Mouse (Mus musculus): ENCODE results near the gene Rora. TPM values are rescaled to one million over a fixed set of nuclear protein-coding genes. Genes with fewer than 3 reads are reported as not detected.
"Not testable (repeated sequence)": the region's sequence is repeated elsewhere in the genome, so short reads cannot be mapped to it uniquely, and the experiment has no call there.

Gene Rora
- polyA plus RNA-seq, 1 experiment = 0.06 TPM

- TF ChIP-seq CTCF (IDR thresholded peaks at IDR 0.05; ENCODE audit: control insufficient read depth, insufficient read depth, insufficient read length) = no peak
- no peak for TF ChIP-seq USF1 (IDR thresholded peaks at IDR 0.05; ENCODE audit: low read depth)
- Histone ChIP-seq H3ac (ENCODE audit: control insufficient read depth, insufficient read length, low read depth) (no peak overlapping the region), H3K4me3 (ENCODE audit: insufficient read depth, poor library complexity, severe bottlenecking) (no peak overlapping the region), H3K79me2 (ENCODE audit: control insufficient read depth, insufficient read depth) (no peaks in the 10 kb centered on the region), H3K27me3 (ENCODE audit: control insufficient read depth, insufficient read depth, insufficient read length) (no peaks in the 10 kb centered on the region), H3K79me3 (ENCODE audit: low read depth) (no peaks in the 10 kb centered on the region), H3K36me3 (ENCODE audit: control insufficient read depth, insufficient read depth) (no peaks in the 10 kb centered on the region)
Observed at GRCm38 (mm10) chr9:69084720-69085661, 431.4 kb downstream of the Rora start.

- no peak for TF ChIP-seq MYOD1 (IDR thresholded peaks at IDR 0.05; ENCODE audit: control insufficient read depth, insufficient read length, low read depth)
- no peak for TF ChIP-seq MAX (IDR thresholded peaks at IDR 0.05)
- no peak for TF ChIP-seq MYOG (IDR thresholded peaks at IDR 0.05; ENCODE audit: control insufficient read depth, extremely low read depth, insufficient read length)
- no peak for TF ChIP-seq CTCF (IDR thresholded peaks at IDR 0.05; ENCODE audit: control insufficient read depth, insufficient read depth, insufficient read length)
- TF ChIP-seq USF1 (IDR thresholded peaks at IDR 0.05; ENCODE audit: low read depth) = no peak
- TF ChIP-seq FOSL1 (IDR thresholded peaks at IDR 0.05; ENCODE audit: insufficient read depth, low read length, poor library complexity, severe bottlenecking) = no peak
- no peak for TF ChIP-seq CEBPB (IDR thresholded peaks at IDR 0.05; ENCODE audit: low read depth)
- Histone ChIP-seq H3K27me3 (ENCODE audit: control insufficient read depth, insufficient read depth, insufficient read length) (peaks cover 5% of the 10 kb centered on the region), H3K79me2 (ENCODE audit: control insufficient read depth, insufficient read depth) (no peaks in the 10 kb centered on the region), H3K4me3 (ENCODE audit: insufficient read depth, poor library complexity, severe bottlenecking) (no peak overlapping the region), H3ac (ENCODE audit: control insufficient read depth, insufficient read length, low read depth) (no peak overlapping the region), H3K79me3 (ENCODE audit: low read depth) (no peaks in the 10 kb centered on the region), H3K36me3 (ENCODE audit: control insufficient read depth, insufficient read depth) (no peaks in the 10 kb centered on the region)
Observed at GRCm38 (mm10) chr9:69086844-69087243, 433.3 kb downstream of the Rora start.

GRCm38 (mm10) chr9:69087325-69087724, 433.7 kb downstream of the Rora start:
- Histone ChIP-seq H3K27me3 (ENCODE audit: control insufficient read depth, insufficient read depth, insufficient read length) (peaks cover 5% of the 10 kb centered on the region), H3K36me3 (ENCODE audit: control insufficient read depth, insufficient read depth) (no peaks in the 10 kb centered on the region), H3K79me3 (ENCODE audit: low read depth) (no peaks in the 10 kb centered on the region), H3K79me2 (ENCODE audit: control insufficient read depth, insufficient read depth) (no peaks in the 10 kb centered on the region), H3K4me3 (ENCODE audit: insufficient read depth, poor library complexity, severe bottlenecking) (no peak overlapping the region), H3ac (ENCODE audit: control insufficient read depth, insufficient read length, low read depth) (no peak overlapping the region)
- TF ChIP-seq CTCF (IDR thresholded peaks at IDR 0.05; ENCODE audit: control insufficient read depth, insufficient read depth, insufficient read length) = no peak

- Histone ChIP-seq H3ac (ENCODE audit: control insufficient read depth, insufficient read length, low read depth) (no peak overlapping the region), H3K79me3 (ENCODE audit: low read depth) (no peaks in the 10 kb centered on the region), H3K4me3 (ENCODE audit: insufficient read depth, poor library complexity, severe bottlenecking) (no peak overlapping the region), H3K27me3 (ENCODE audit: control insufficient read depth, insufficient read depth, insufficient read length) (peaks cover 15% of the 10 kb centered on the region), H3K36me3 (ENCODE audit: control insufficient read depth, insufficient read depth) (no peaks in the 10 kb centered on the region), H3K79me2 (ENCODE audit: control insufficient read depth, insufficient read depth) (no peaks in the 10 kb centered on the region)
- TF ChIP-seq FOSL1 (IDR thresholded peaks at IDR 0.05; ENCODE audit: insufficient read depth, low read length, poor library complexity, severe bottlenecking) = no peak
- TF ChIP-seq MYOG (IDR thresholded peaks at IDR 0.05; ENCODE audit: control insufficient read depth, extremely low read depth, insufficient read length) = no peak
- TF ChIP-seq MAX (IDR thresholded peaks at IDR 0.05) = no peak
- TF ChIP-seq CTCF (IDR thresholded peaks at IDR 0.05; ENCODE audit: control insufficient read depth, insufficient read depth, insufficient read length) = no peak
- TF ChIP-seq USF1 (IDR thresholded peaks at IDR 0.05; ENCODE audit: low read depth) = no peak
- no peak for TF ChIP-seq CEBPB (IDR thresholded peaks at IDR 0.05; ENCODE audit: low read depth)
- TF ChIP-seq MYOD1 (IDR thresholded peaks at IDR 0.05; ENCODE audit: control insufficient read depth, insufficient read length, low read depth) = no peak
Observed at GRCm38 (mm10) chr9:69090749-69091270, 437.2 kb downstream of the Rora start.

- Histone ChIP-seq H3K36me3 (ENCODE audit: control insufficient read depth, insufficient read depth) (no peaks in the 10 kb centered on the region), H3K79me3 (ENCODE audit: low read depth) (no peaks in the 10 kb centered on the region), H3K79me2 (ENCODE audit: control insufficient read depth, insufficient read depth) (no peaks in the 10 kb centered on the region), H3K27me3 (ENCODE audit: control insufficient read depth, insufficient read depth, insufficient read length) (peaks cover 21% of the 10 kb centered on the region), H3K4me3 (ENCODE audit: insufficient read depth, poor library complexity, severe bottlenecking) (no peak overlapping the region), H3ac (ENCODE audit: control insufficient read depth, insufficient read length, low read depth) (no peak overlapping the region)
- TF ChIP-seq CEBPB (IDR thresholded peaks at IDR 0.05; ENCODE audit: low read depth) (no peak), MYOG (IDR thresholded peaks at IDR 0.05; ENCODE audit: control insufficient read depth, extremely low read depth, insufficient read length) (no peak), USF1 (IDR thresholded peaks at IDR 0.05; ENCODE audit: low read depth) (no peak), FOSL1 (IDR thresholded peaks at IDR 0.05; ENCODE audit: insufficient read depth, low read length, poor library complexity, severe bottlenecking) (no peak), MAX (IDR thresholded peaks at IDR 0.05) (no peak), MYOD1 (IDR thresholded peaks at IDR 0.05; ENCODE audit: control insufficient read depth, insufficient read length, low read depth) (no peak), CTCF (IDR thresholded peaks at IDR 0.05; ENCODE audit: control insufficient read depth, insufficient read depth, insufficient read length) (no peak)
Observed at GRCm38 (mm10) chr9:69092119-69093013, 438.8 kb downstream of the Rora start.

- not testable (repeated sequence) for H3ac ChIP-seq (ENCODE audit: control insufficient read depth, insufficient read length, low read depth); H3K79me3 ChIP-seq (ENCODE audit: low read depth); H3K36me3 ChIP-seq (ENCODE audit: control insufficient read depth, insufficient read depth); H3K4me3 ChIP-seq (ENCODE audit: insufficient read depth, poor library complexity, severe bottlenecking); H3K79me2 ChIP-seq (ENCODE audit: control insufficient read depth, insufficient read depth)
- H3K27me3 ChIP-seq (ENCODE audit: control insufficient read depth, insufficient read depth, insufficient read length) = peaks cover 27% of the 10 kb centered on the region
Observed at GRCm38 (mm10) chr9:69100153-69100756, 446.7 kb downstream of the Rora start.
